Mouse (Mus musculus): ENCODE measurements at regions not wholly inside any gene's neighbourhood (a gene's known extent, or its start where the extent isn't known, plus 50 kb on each side); places are given as distances from the start of the nearest gene placed in this dataset.

GRCm38 (mm10) chr10:111111020-111111419, 53.5 kb upstream of the Osbpl8 start:
- DNase-seq (ENCODE audit: low spot score), result no peak
- TF ChIP-seq GATA1 (IDR thresholded peaks at IDR 0.05; ENCODE audit: borderline replicate concordance, low read length), result no peak
- no peak for TF ChIP-seq GATA2 (IDR thresholded peaks at IDR 0.05; ENCODE audit: borderline replicate concordance, low read depth, low read length)
- TF ChIP-seq TAL1 (conservative IDR thresholded peaks at IDR 0.05; ENCODE audit: low read depth, low read length), result no peak
- TF ChIP-seq CTCF (IDR thresholded peaks at IDR 0.05; ENCODE audit: low read depth, low read length), result no peak
- TF ChIP-seq POLR2AphosphoS5 (IDR thresholded peaks at IDR 0.05; ENCODE audit: insufficient replicate concordance, low read depth, low read length), result no peak
- Histone ChIP-seq H3K4me3 (ENCODE audit: low read depth, low read length) (no peak overlapping the region), H3K36me3 (replicated peaks) (no peaks in the 10 kb centered on the region), H3K4me1 (ENCODE audit: insufficient read depth, low read depth, low read length) (peaks cover 20% of the 10 kb centered on the region), H3K9me3 (replicated peaks) (no peaks in the 10 kb centered on the region), H3K27me3 (ENCODE audit: insufficient read depth, low read length) (no peaks in the 10 kb centered on the region)
- no peak for ATAC-seq (ENCODE audit: extremely low read depth, insufficient number of reproducible peaks, low FRiP score, poor library complexity, severe bottlenecking)

GRCm38 (mm10) chr10:111108658-111109633, 55.6 kb upstream of the Osbpl8 start:
- ATAC-seq (ENCODE audit: extremely low read depth, insufficient number of reproducible peaks, low FRiP score, poor library complexity, severe bottlenecking) (peak; percentile 46; the same call in 1 of the 2 replicates), DNase-seq (ENCODE audit: low spot score) (peak; percentile 41)
- Histone ChIP-seq H3K4me1 (ENCODE audit: insufficient read depth, low read depth, low read length) (peaks cover 26% of the 10 kb centered on the region), H3K4me3 (ENCODE audit: low read depth, low read length) (no peak overlapping the region; the same call in 1 of the 2 replicates), H3K27me3 (ENCODE audit: insufficient read depth, low read length) (no peaks in the 10 kb centered on the region), H3K9me3 (replicated peaks) (no peaks in the 10 kb centered on the region), H3K36me3 (replicated peaks) (no peaks in the 10 kb centered on the region)
- TF ChIP-seq GATA2 (IDR thresholded peaks at IDR 0.05; ENCODE audit: borderline replicate concordance, low read depth, low read length), result no peak
- no peak for TF ChIP-seq GATA1 (IDR thresholded peaks at IDR 0.05; ENCODE audit: borderline replicate concordance, low read length)
- no peak for TF ChIP-seq TAL1 (conservative IDR thresholded peaks at IDR 0.05; ENCODE audit: low read depth, low read length)
- peak; percentile 43; the same call in 1 of the 2 replicates for TF ChIP-seq CTCF (IDR thresholded peaks at IDR 0.05; ENCODE audit: low read depth, low read length)

- TF ChIP-seq POLR2AphosphoS5 (IDR thresholded peaks at IDR 0.05; ENCODE audit: insufficient replicate concordance, low read depth, low read length) (no peak), GATA2 (IDR thresholded peaks at IDR 0.05; ENCODE audit: borderline replicate concordance, low read depth, low read length) (no peak), GATA1 (IDR thresholded peaks at IDR 0.05; ENCODE audit: borderline replicate concordance, low read length) (no peak), TAL1 (conservative IDR thresholded peaks at IDR 0.05; ENCODE audit: low read depth, low read length) (no peak), CTCF (IDR thresholded peaks at IDR 0.05; ENCODE audit: low read depth, low read length) (no peak)
- ATAC-seq (ENCODE audit: extremely low read depth, insufficient number of reproducible peaks, low FRiP score, poor library complexity, severe bottlenecking) (no peak), DNase-seq (ENCODE audit: low spot score) (no peak)
- H3K36me3 ChIP-seq (replicated peaks), result no peaks in the 10 kb centered on the region
- peaks cover 33% of the 10 kb centered on the region for H3K4me1 ChIP-seq (ENCODE audit: insufficient read depth, low read depth, low read length)
- H3K9me3 ChIP-seq (replicated peaks), result no peaks in the 10 kb centered on the region
- no peak overlapping the region for H3K4me3 ChIP-seq (ENCODE audit: low read depth, low read length)
- H3K27me3 ChIP-seq (ENCODE audit: insufficient read depth, low read length), result no peaks in the 10 kb centered on the region
Measured at GRCm38 (mm10) chr10:111107852-111108251, 56.7 kb upstream of the Osbpl8 start.

- peak; percentile 37; the same call in 1 of the 2 replicates for ATAC-seq (ENCODE audit: extremely low read depth, insufficient number of reproducible peaks, low FRiP score, poor library complexity, severe bottlenecking)
- Histone ChIP-seq H3K36me3 (replicated peaks) (no peaks in the 10 kb centered on the region), H3K4me1 (ENCODE audit: insufficient read depth, low read depth, low read length) (peaks cover 36% of the 10 kb centered on the region), H3K27me3 (ENCODE audit: insufficient read depth, low read length) (no peaks in the 10 kb centered on the region), H3K4me3 (ENCODE audit: low read depth, low read length) (no peak overlapping the region), H3K9me3 (replicated peaks) (no peaks in the 10 kb centered on the region)
- peak; percentile 29 for DNase-seq (ENCODE audit: low spot score)
- TF ChIP-seq CTCF (IDR thresholded peaks at IDR 0.05; ENCODE audit: low read depth, low read length) (peak; percentile 61), TAL1 (conservative IDR thresholded peaks at IDR 0.05; ENCODE audit: low read depth, low read length) (no peak)
Measured at GRCm38 (mm10) chr10:111107387-111107786, 57.2 kb upstream of the Osbpl8 start.

GRCm38 (mm10) chr10:111106411-111106810, 58.1 kb upstream of the Osbpl8 start:
- peaks cover 46% of the 10 kb centered on the region for H3K4me1 ChIP-seq (ENCODE audit: insufficient read depth, low read depth, low read length)
- no peak for DNase-seq (ENCODE audit: low spot score)

GRCm38 (mm10) chr10:111105662-111106061, 58.9 kb upstream of the Osbpl8 start:
- no peak for ATAC-seq (ENCODE audit: extremely low read depth, insufficient number of reproducible peaks, low FRiP score, poor library complexity, severe bottlenecking)
- no peak for TF ChIP-seq TAL1 (conservative IDR thresholded peaks at IDR 0.05; ENCODE audit: low read depth, low read length)
- no peak for TF ChIP-seq CTCF (IDR thresholded peaks at IDR 0.05; ENCODE audit: low read depth, low read length)
- no peak for TF ChIP-seq GATA2 (IDR thresholded peaks at IDR 0.05; ENCODE audit: borderline replicate concordance, low read depth, low read length)
- TF ChIP-seq GATA1 (IDR thresholded peaks at IDR 0.05; ENCODE audit: borderline replicate concordance, low read length), result no peak
- no peak for TF ChIP-seq POLR2AphosphoS5 (IDR thresholded peaks at IDR 0.05; ENCODE audit: insufficient replicate concordance, low read depth, low read length)
- no peaks in the 10 kb centered on the region for H3K9me3 ChIP-seq (replicated peaks)

More at GRCm38 (mm10) chr10:111106411-111106810, 58.1 kb upstream of the Osbpl8 start:
- no peaks in the 10 kb centered on the region for H3K27me3 ChIP-seq (ENCODE audit: insufficient read depth, low read length)
- no peaks in the 10 kb centered on the region for H3K9me3 ChIP-seq (replicated peaks)
- no peak overlapping the region for H3K4me3 ChIP-seq (ENCODE audit: low read depth, low read length)
- no peaks in the 10 kb centered on the region for H3K36me3 ChIP-seq (replicated peaks)
- no peak for ATAC-seq (ENCODE audit: extremely low read depth, insufficient number of reproducible peaks, low FRiP score, poor library complexity, severe bottlenecking)
- TF ChIP-seq POLR2AphosphoS5 (IDR thresholded peaks at IDR 0.05; ENCODE audit: insufficient replicate concordance, low read depth, low read length) (no peak), CTCF (IDR thresholded peaks at IDR 0.05; ENCODE audit: low read depth, low read length) (no peak), GATA1 (IDR thresholded peaks at IDR 0.05; ENCODE audit: borderline replicate concordance, low read length) (no peak), TAL1 (conservative IDR thresholded peaks at IDR 0.05; ENCODE audit: low read depth, low read length) (no peak), GATA2 (IDR thresholded peaks at IDR 0.05; ENCODE audit: borderline replicate concordance, low read depth, low read length) (no peak)

More at GRCm38 (mm10) chr10:111105662-111106061, 58.9 kb upstream of the Osbpl8 start:
- H3K4me1 ChIP-seq (ENCODE audit: insufficient read depth, low read depth, low read length), result peaks cover 51% of the 10 kb centered on the region
- no peak overlapping the region for H3K4me3 ChIP-seq (ENCODE audit: low read depth, low read length)
- no peaks in the 10 kb centered on the region for H3K36me3 ChIP-seq (replicated peaks)
- H3K27me3 ChIP-seq (ENCODE audit: insufficient read depth, low read length), result no peaks in the 10 kb centered on the region
- DNase-seq (ENCODE audit: low spot score), result no peak
